Mouse (Mus musculus) bone marrow macrophage, adult 2 months (primary cell): ENCODE results near the gene Gga3.

Source experiments
- CTCF ChIP-seq: IDR thresholded peaks from 2 replicates; pipeline ENCODE4 v1.5.1; 2012; ENCODE audit warnings: low read depth, mild to moderate bottlenecking, low read length, moderate library complexity
- POLR2A ChIP-seq: IDR thresholded peaks from 2 replicates; pipeline ENCODE4 v1.6.1; 2012; ENCODE audit warnings: mild to moderate bottlenecking, low read depth, low read length, borderline replicate concordance

DNA sequence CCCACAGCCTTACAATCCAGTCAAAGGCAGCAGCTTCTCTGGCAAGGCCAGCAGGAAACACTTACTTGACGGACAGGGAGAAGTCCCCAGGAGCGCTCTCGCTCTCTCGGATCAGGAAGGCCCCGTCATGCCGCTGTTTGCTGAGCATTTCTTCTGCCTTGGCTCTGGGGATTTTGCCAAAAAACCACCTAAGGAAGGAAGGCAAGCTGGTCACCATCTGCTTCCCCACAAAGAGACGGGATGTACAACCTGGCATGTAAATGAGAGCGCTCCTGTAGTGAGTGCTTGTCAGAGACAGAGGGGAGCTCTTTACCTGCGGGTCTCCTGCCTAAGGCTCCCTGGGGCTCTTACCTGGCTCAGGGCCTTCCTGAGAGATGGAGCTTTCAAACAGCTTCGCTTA lies 45.9 kb upstream of the Gga3 start:
- TF ChIP-seq POLR2A: no peak
- no peak for TF ChIP-seq CTCF
